Mouse (Mus musculus): Measurements from ENCODE around the gene Nfe2.

DNA sequence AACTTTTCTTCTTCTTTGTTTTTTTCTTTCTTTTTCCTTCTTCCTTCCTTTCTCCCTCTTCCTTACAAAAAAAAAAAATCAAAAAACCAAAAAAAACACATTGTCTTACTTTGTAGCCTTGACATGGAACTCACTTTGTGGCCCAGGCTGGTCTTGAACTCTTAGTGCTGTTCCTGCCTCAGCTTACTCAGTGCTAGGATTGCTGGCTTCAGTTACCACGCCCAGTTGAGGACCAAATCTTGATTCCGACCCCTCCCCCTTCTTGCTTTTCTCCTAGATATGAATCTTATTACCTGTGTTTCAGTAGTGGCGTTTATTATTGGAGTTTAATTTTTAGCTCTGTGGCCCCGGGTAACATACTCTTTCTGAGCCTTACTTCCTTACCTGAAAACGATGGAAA, 959 bp upstream of the Nfe2 start:
- TF ChIP-seq CTCF (IDR thresholded peaks at IDR 0.05; ENCODE audit: borderline replicate concordance, extremely low read depth, insufficient read depth, insufficient read length) (no peak), POLR2A (IDR thresholded peaks at IDR 0.05; ENCODE audit: borderline replicate concordance, extremely low read depth, insufficient read depth, insufficient read length, poor library complexity, severe bottlenecking) (no peak)
